Mouse (Mus musculus): ENCODE measurements around the gene Elf2. TPM values are rescaled to one million over a fixed set of nuclear protein-coding genes. Genes with fewer than 3 reads are reported as not detected.

Gene Elf2
- polyA plus RNA-seq, 1 experiment: 54.0 TPM

DNA sequence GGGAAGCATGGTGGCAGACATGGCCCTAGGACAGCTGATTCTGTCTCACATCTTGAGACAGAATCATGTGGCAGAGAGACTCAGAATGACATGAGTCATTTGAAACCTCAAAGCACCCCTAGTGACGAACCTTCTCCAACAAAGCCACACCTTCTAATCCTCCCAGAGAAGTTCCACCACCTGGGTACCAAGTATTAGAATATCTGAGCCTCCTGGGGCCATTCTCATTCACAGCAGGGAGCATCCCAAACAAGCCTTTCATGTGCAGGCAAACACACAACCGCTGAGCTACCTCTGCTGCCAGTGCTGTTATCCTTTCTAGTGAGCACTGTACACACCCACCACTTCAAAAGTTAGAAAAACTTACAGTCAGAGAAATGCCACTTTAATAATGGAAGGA lies 46.2 kb downstream of the Elf2 start:
- Histone ChIP-seq H3K4me1 (ENCODE audit: control insufficient read depth, insufficient read depth, low read length) (peaks cover 7% of the 10 kb centered on the region), H3K4me3 (ENCODE audit: insufficient read depth, low read length) (no peak overlapping the region), H3K27ac (ENCODE audit: insufficient read depth, low read depth, low read length) (no peak overlapping the region)
- TF ChIP-seq CTCF (IDR thresholded peaks at IDR 0.05; ENCODE audit: low read depth, low read length) (no peak), POLR2A (IDR thresholded peaks at IDR 0.05; ENCODE audit: borderline replicate concordance, low read depth, low read length) (no peak)

DNA sequence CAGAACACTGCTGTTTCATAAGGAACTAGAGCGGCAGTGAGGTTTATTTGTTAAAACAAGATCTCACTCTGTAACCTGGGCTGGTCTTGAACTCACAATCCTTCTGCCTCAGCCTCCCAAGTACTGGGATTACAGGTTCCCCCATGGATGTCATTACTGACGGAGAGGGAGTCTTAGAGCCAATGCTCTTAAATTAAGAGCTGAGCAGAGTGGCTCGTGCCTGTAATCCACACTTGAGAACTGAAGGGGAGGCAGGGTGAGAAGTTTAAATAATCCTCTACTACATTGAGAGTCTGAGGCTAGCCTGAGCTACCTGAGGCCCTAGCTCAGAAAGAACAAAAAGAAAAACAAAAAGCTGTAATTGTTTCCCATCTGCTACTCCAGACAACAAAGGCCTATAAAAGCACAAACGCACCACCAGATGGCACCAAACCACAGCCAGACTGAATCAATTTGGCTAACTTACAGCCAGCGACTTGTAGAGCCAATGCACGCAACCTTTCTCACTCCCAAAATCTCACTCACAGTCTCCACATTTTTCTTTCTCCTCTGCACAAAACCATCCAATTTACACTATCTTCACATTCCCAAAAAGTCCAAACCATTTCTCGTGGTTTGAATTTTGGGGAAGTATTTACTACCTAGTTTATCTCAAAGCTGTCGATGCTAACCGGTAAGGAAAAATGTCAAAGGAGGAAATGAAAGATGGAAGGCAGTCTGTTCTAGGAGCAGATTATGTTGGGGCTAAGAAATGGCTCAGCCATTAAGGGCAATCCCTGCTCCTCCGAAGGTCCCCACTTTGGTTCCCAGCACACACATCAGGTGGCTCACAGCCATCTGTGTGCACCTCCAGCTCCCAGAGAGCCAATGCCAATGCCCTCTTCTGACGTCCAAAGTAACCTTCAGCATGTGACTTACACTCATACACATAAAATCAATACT lies 51.3 kb downstream of the Elf2 start:
- TF ChIP-seq CTCF (IDR thresholded peaks at IDR 0.05; ENCODE audit: low read depth, low read length): no peak
- TF ChIP-seq POLR2A (IDR thresholded peaks at IDR 0.05; ENCODE audit: borderline replicate concordance, low read depth, low read length): no peak
- Histone ChIP-seq H3K4me1 (ENCODE audit: control insufficient read depth, insufficient read depth, low read length) (peaks cover 7% of the 10 kb centered on the region), H3K27ac (ENCODE audit: insufficient read depth, low read depth, low read length) (no peak overlapping the region), H3K4me3 (ENCODE audit: insufficient read depth, low read length) (no peak overlapping the region)

DNA sequence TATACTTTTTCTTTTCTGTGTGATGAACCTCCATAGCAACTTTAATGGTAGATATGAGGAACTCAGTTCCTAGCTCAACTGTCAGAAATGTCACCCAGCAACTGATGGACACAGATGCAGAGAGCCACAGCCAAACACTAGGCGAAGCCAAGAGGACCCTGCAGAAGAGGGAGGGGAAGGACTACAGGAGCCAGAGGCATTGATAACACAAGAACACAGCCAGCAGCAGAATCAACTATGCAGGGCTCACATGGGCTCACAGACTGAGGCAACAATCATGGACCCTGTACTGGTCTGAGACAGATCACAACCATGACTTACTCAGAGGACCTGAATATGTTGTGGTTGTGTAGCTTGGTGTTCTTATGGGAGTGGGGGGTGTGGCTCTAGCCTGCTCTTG lies 56.1 kb downstream of the Elf2 start:
- no peak for TF ChIP-seq POLR2A (IDR thresholded peaks at IDR 0.05; ENCODE audit: borderline replicate concordance, low read depth, low read length)
- no peak for TF ChIP-seq CTCF (IDR thresholded peaks at IDR 0.05; ENCODE audit: low read depth, low read length)
- H3K4me1 ChIP-seq (ENCODE audit: control insufficient read depth, insufficient read depth, low read length): peaks cover 7% of the 10 kb centered on the region
- no peak overlapping the region for H3K4me3 ChIP-seq (ENCODE audit: insufficient read depth, low read length)

DNA sequence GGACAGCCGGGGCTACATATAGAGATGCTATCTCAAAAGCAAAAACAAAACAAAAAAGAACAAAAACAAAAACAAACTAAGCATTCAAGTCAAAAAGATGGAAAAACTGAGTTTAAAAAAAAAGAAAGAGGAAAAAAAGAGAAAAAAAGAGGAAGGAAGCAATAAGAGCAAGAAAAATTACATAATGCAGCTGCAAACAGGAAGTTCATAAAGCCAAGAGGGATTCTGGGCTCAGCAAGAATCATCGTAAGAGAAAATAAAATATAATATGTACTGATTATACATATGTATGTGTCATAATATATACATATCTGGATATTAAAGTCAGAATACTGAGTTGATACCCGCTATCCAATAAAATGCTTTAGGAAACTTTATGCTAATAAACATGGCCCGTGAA lies 58.7 kb downstream of the Elf2 start:
- peaks cover 9% of the 10 kb centered on the region for H3K4me1 ChIP-seq (ENCODE audit: control insufficient read depth, insufficient read depth, low read length)
- TF ChIP-seq CTCF (IDR thresholded peaks at IDR 0.05; ENCODE audit: low read depth, low read length): no peak
- TF ChIP-seq POLR2A (IDR thresholded peaks at IDR 0.05; ENCODE audit: borderline replicate concordance, low read depth, low read length): no peak
- no peak overlapping the region for H3K4me3 ChIP-seq (ENCODE audit: insufficient read depth, low read length)

More for the DNA sequence above, 56.1 kb downstream of the Elf2 start:
- no peak overlapping the region for H3K27ac ChIP-seq (ENCODE audit: insufficient read depth, low read depth, low read length)

DNA sequence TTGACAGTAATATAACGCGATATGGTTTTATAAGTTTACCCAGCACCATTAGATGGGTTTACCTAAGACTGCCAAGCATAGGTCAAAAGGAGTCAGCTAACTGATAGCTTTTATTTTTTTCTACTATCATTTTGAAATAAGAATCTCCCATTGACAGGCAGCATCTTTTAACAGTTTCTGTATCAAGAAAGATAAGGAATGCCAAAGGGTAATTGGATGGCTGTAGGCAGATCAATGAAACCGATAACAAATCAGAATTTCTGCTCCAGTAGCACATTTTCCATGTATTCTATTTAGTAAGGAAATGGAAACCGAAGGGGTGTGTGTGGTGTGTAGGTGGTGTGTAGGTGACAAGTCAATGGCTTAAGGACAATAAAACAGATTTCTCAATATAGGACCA lies 62.0 kb downstream of the Elf2 start:
- H3K27ac ChIP-seq (ENCODE audit: insufficient read depth, low read depth, low read length): no peak overlapping the region
- TF ChIP-seq POLR2A (IDR thresholded peaks at IDR 0.05; ENCODE audit: borderline replicate concordance, low read depth, low read length) (no peak), CTCF (IDR thresholded peaks at IDR 0.05; ENCODE audit: low read depth, low read length) (no peak)
- peaks cover 12% of the 10 kb centered on the region for H3K4me1 ChIP-seq (ENCODE audit: control insufficient read depth, insufficient read depth, low read length)
- H3K4me3 ChIP-seq (ENCODE audit: insufficient read depth, low read length): no peak overlapping the region

More for the DNA sequence above, 58.7 kb downstream of the Elf2 start:
- H3K27ac ChIP-seq (ENCODE audit: insufficient read depth, low read depth, low read length): no peak overlapping the region

DNA sequence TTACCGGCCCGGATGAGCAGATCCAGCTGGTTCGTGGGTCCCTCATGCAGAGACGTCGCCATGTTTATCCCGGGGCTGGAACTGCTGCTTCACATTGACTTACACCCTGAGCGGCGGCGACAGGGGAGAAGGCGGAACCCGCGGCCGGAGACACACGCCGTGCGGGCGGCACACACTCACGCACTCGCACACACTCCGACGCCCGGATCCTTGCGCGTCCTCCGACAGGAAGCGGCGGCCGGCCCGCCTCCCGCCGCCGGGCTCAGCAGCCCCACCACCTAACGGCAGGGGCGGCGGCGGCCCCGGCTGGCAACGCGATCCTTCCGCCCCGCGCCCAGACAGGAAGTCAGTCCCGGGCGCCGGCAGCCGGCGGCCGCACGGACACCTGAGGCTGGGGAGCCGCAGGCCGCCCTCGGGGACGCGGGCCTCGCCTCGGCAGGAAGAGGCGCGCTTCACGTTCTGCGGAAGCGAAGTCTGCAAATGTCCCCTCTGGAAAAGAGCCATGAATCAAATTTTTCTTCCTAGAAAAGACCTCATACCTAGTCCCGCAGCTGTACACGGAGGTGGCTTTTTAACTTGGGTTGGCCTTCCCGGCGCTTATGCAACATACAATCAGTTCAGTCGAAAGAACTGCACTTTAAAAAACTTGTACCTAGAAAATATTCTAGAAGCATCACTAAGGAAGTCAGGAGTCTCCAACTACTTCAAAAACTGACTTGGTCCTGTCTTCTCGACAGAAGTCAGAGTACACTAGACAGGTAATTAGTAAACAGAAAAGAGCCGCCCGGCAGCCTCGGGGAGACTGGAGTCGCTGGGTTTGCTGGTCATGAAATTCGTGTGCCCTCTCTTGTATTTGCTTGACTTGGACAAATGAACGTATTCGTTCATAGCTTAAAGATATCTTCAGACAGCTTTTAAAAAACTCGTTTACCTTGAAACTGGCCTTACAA lies 63.0 kb downstream of the Elf2 start:
- H3K27ac ChIP-seq (ENCODE audit: insufficient read depth, low read depth, low read length): peak overlapping the region; percentile 98
- peak overlapping the region; percentile 72 for H3K4me3 ChIP-seq (ENCODE audit: insufficient read depth, low read length)
- TF ChIP-seq POLR2A (IDR thresholded peaks at IDR 0.05; ENCODE audit: borderline replicate concordance, low read depth, low read length): no peak
- H3K4me1 ChIP-seq (ENCODE audit: control insufficient read depth, insufficient read depth, low read length): peaks cover 12% of the 10 kb centered on the region

DNA sequence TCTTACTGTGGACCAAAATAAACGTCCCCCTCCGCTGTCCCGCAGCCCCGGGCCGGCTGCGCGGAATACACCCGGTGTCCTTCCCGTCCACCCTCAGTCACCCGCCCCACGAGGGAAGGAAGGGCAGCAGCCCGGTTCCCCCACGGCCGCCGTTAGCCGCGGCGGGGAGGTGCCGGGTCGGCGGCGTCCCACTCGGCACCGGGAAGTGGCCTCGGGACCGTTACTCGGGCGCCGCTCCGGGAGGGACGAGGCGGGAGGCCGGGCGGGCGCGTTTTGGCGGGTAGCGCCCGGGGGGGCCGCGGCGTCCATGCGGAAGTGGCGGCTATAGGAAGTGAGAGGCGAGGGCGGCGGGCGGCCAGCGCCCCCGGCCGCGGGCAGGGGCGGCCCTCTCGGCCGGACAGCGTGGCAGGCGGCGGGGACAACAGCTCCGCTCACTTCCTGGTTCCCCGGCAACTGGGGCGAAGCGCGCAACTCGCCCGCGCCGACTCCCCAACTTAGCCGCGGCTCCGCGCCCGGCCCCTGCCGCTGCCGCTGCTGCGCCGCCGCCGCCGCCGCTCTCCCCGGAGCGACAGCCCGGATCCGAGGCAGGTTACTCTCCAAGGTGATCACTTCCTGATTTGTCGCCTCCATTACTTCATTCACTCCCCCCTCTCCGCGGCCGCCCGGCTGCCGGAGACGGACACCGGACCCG lies 63.9 kb downstream of the Elf2 start:
- H3K4me1 ChIP-seq (ENCODE audit: control insufficient read depth, insufficient read depth, low read length): peaks cover 13% of the 10 kb centered on the region
- TF ChIP-seq POLR2A (IDR thresholded peaks at IDR 0.05; ENCODE audit: borderline replicate concordance, low read depth, low read length): no peak
- TF ChIP-seq CTCF (IDR thresholded peaks at IDR 0.05; ENCODE audit: low read depth, low read length): no peak

DNA sequence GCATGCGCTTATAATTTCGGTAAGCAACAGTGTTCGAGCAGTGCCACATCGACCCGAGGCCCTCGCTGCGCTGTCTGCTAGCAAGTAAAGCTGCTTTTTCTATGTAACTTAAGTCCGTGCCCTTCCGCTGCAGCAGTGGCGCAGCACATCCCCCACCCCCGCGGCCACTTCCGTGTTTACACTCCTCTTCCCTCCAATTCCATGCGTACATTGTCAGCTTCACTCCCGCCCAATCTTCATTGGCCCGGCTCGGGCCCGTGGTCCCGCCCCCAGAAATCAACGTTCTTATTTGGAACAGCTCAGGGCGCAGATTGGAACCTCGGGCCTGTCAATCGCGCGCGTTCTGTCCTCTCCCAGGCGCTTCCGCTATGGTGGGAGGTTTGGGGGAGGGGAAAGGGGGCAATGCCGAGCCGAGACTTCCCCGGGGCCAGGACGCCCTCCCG lies 64.5 kb downstream of the Elf2 start:
- Histone ChIP-seq H3K4me1 (ENCODE audit: control insufficient read depth, insufficient read depth, low read length) (peaks cover 14% of the 10 kb centered on the region), H3K4me3 (ENCODE audit: insufficient read depth, low read length) (peak overlapping the region; percentile 77), H3K27ac (ENCODE audit: insufficient read depth, low read depth, low read length) (peak overlapping the region; percentile 98)
- TF ChIP-seq CTCF (IDR thresholded peaks at IDR 0.05; ENCODE audit: low read depth, low read length): no peak
- TF ChIP-seq POLR2A (IDR thresholded peaks at IDR 0.05; ENCODE audit: borderline replicate concordance, low read depth, low read length): no peak

More for the DNA sequence above, 63.9 kb downstream of the Elf2 start:
- peak overlapping the region; percentile 72 for H3K4me3 ChIP-seq (ENCODE audit: insufficient read depth, low read length)
- H3K27ac ChIP-seq (ENCODE audit: insufficient read depth, low read depth, low read length): peak overlapping the region; percentile 98

Measured in bone marrow macrophage, adult 2 months (primary cell).